Comparison of ENCODE assay signal across 35 mouse cellular contexts in the genomic region with DNA sequence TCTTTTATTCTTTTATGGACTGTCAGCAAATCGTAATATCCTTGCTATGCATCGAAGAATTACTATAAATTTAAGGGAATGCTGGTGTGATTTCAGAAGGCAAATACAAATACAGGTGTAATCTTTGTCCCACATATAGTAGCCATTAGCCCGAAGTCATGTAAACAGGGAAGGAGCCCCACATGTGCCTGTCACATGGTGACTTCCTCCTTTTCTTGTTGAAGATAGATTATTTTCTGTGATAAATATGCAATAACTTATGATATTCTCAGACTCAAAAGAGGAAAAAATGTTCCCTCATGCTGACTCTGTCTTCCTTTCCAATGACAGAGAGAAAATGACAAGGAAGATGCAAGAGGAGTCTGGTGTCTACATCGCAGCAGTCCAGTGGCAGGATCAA.
"Had no signal": no experiment of that assay in that cellular context is flagged by ENCODE, and none has a peak within 500 bp of the region (broad histone marks: within the 10 kb centered on the region; RNA-seq: fewer than 3 reads in every experiment).

No protein-coding gene starts in this region.

- H3K27me3 ChIP-seq: heart, embryonic 15.5 days; hindbrain, embryonic 12.5 days; hindbrain, embryonic 13.5 days; hindbrain, embryonic 15.5 days; intestine, embryonic 15.5 days; kidney, embryonic 15.5 days had no signal

- H3K4me2 ChIP-seq: heart, embryonic 11.5 days; heart, embryonic 12.5 days; heart, embryonic 13.5 days; heart, embryonic 15.5 days; hindbrain, embryonic 12.5 days; hindbrain, embryonic 13.5 days; hindbrain, embryonic 14.5 days; hindbrain, embryonic 15.5 days; intestine, embryonic 15.5 days; kidney, embryonic 15.5 days had no signal

- ATAC-seq: hindbrain, embryonic 16.5 days; hindbrain, postnatal 0 days; inflammation-experienced regulatory T-cells, adult 6 months; intestine, embryonic 15.5 days; intestine, embryonic 16.5 days; intestine, postnatal 0 days had no signal

- H3K36me3 ChIP-seq: heart, embryonic 12.5 days; heart, embryonic 13.5 days; heart, embryonic 15.5 days; hindbrain, embryonic 10.5 days; intestine, embryonic 15.5 days; kidney, embryonic 15.5 days had no signal

- DNase-seq: heart, postnatal 10 days; heart, postnatal 14 days; heart, postnatal 36 days; heart, postnatal 4 days; kidney, adult 11 months; kidney, adult 18-20 months; kidney, adult 2 months; kidney, adult 8-10 months; kidney, adult 9 months; kidney, postnatal 10 days; kidney, postnatal 14 days; kidney, postnatal 25 days; kidney, postnatal 36 days; kidney, postnatal 4 days; layer of hippocampus, adult 9-11 months; layer of hippocampus, postnatal 36 days had no signal

- H3K4me1 ChIP-seq: heart, embryonic 12.5 days; heart, embryonic 13.5 days; heart, embryonic 15.5 days; hindbrain, embryonic 10.5 days; hindbrain, embryonic 12.5 days; hindbrain, embryonic 13.5 days; hindbrain, embryonic 15.5 days; intestine, embryonic 15.5 days; kidney, embryonic 15.5 days had no signal

- H3K4me3 ChIP-seq: heart, embryonic 12.5 days; heart, embryonic 13.5 days; heart, embryonic 15.5 days; hindbrain, embryonic 10.5 days; hindbrain, embryonic 12.5 days; hindbrain, embryonic 13.5 days; hindbrain, embryonic 15.5 days; intestine, embryonic 15.5 days; kidney, embryonic 15.5 days; layer of hippocampus, adult 2 months; left cerebral cortex, adult 2 months had no signal

- H3K9me3 ChIP-seq: heart, embryonic 12.5 days; heart, embryonic 13.5 days; heart, embryonic 15.5 days; hindbrain, embryonic 10.5 days; hindbrain, embryonic 12.5 days; hindbrain, embryonic 13.5 days; hindbrain, embryonic 15.5 days; intestine, embryonic 15.5 days; kidney, embryonic 15.5 days had no signal

- H3K9ac ChIP-seq: heart, embryonic 12.5 days; heart, embryonic 13.5 days; heart, embryonic 15.5 days; hindbrain, embryonic 12.5 days; hindbrain, embryonic 13.5 days; hindbrain, embryonic 14.5 days; hindbrain, embryonic 15.5 days; intestine, embryonic 15.5 days; kidney, embryonic 15.5 days had no signal

- H3K27ac ChIP-seq: heart, embryonic 13.5 days; heart, embryonic 15.5 days; hindbrain, embryonic 10.5 days; hindbrain, embryonic 12.5 days; hindbrain, embryonic 13.5 days; hindbrain, embryonic 14.5 days; hindbrain, embryonic 15.5 days; hindbrain, postnatal 0 days; intestine, embryonic 15.5 days; kidney, embryonic 15.5 days; kidney, postnatal 0 days; layer of hippocampus, adult 2 months; left cerebral cortex, adult 2 months had no signal
